Mouse (Mus musculus) kidney, postnatal 0 days (tissue): ENCODE results near the gene Obp1b. TPM values are rescaled to one million over a fixed set of nuclear protein-coding genes. Genes with fewer than 3 reads are reported as not detected.
"Not testable (repeated sequence)": the region's sequence is repeated elsewhere in the genome, so short reads cannot be mapped to it uniquely, and the experiment has no call there.

Source experiments
- ATAC-seq: fragments of 200-750 bp; cut with Nextera tagmentation; replicated peaks from 2 replicates; pipeline ENCODE4 v1.8.0; 2017; ENCODE audit warnings: low read depth, moderate number of reproducible peaks, moderate TSS enrichment, moderate library complexity; ENCODE audit not compliant: low FRiP score
- DNase-seq: peaks from one replicate; pipeline ENCODE4 v3.0.0-alpha.2; 2016; ENCODE audit warnings: low spot score
- H3K27ac ChIP-seq: fragments of 300-500 bp; sonication (generic); 2 replicates; pipeline ENCODE4 v1.5.1; 2014; ENCODE audit warnings: mild to moderate bottlenecking
- H3K27me3 ChIP-seq: fragments of 300-500 bp; sonication (generic); 2 replicates; pipeline ENCODE4 v1.6.1; 2014; ENCODE audit warnings: low read length, mixed read lengths; ENCODE audit not compliant: insufficient read depth
- H3K36me3 ChIP-seq: fragments of 300-500 bp; sonication (generic); 2 replicates; pipeline ENCODE4 v1.6.1; 2014; ENCODE audit warnings: low read length, mixed read lengths; ENCODE audit not compliant: insufficient read depth
- H3K4me1 ChIP-seq: fragments of 300-500 bp; sonication (generic); replicated peaks from 2 replicates; pipeline ENCODE4 v1.6.1; 2014; ENCODE audit warnings: antibody characterized with exemption, low read length, mixed read lengths; ENCODE audit not compliant: insufficient read depth
- H3K4me2 ChIP-seq: fragments of 300-500 bp; sonication (generic); 2 replicates; pipeline ENCODE4 v1.6.1; 2014; ENCODE audit warnings: mild to moderate bottlenecking, low read length, moderate library complexity, mixed read lengths
- H3K4me3 ChIP-seq: fragments of 300-500 bp; sonication (generic); replicated peaks from 2 replicates; pipeline ENCODE4 v1.5.1; 2014; ENCODE audit warnings: low read depth, low read length
- H3K9ac ChIP-seq: fragments of 300-500 bp; sonication (generic); 2 replicates; pipeline ENCODE4 v1.6.1; 2014; ENCODE audit warnings: low read depth, low read length
- H3K9me3 ChIP-seq: fragments of 300-500 bp; sonication (generic); replicated peaks from 2 replicates; pipeline ENCODE4 v1.6.1; 2016; ENCODE audit warnings: low read length, inconsistent platforms, mixed read lengths
- CTCF ChIP-seq: IDR thresholded peaks from 2 replicates; pipeline ENCODE4 v1.5.1; 2016; ENCODE audit warnings: antibody characterized with exemption, low read depth, mild to moderate bottlenecking, moderate library complexity
- WGBS: fragments of 180-500 bp; shearing (Covaris S2); extraction: QIAGEN DNeasy Blood & Tissue Kit; methylation state at CpG from one replicate; pipeline ENCODE4 v1.1.7; 2014; 5-methylcytosine and 5-hydroxymethylcytosine counted together
- polyA plus RNA-seq: library from polyadenylated mRNA; unstranded; fragments of >200 nt; fragmentation: Nextera tagmentation; extraction: Ambion mirVana; gene quantifications from 2 replicates; pipeline ENCODE4 v1.2.1, GENCODE M21; 2015

Obp1b gene
- polyA plus RNA-seq, result not detected in 2 replicates

DNA sequence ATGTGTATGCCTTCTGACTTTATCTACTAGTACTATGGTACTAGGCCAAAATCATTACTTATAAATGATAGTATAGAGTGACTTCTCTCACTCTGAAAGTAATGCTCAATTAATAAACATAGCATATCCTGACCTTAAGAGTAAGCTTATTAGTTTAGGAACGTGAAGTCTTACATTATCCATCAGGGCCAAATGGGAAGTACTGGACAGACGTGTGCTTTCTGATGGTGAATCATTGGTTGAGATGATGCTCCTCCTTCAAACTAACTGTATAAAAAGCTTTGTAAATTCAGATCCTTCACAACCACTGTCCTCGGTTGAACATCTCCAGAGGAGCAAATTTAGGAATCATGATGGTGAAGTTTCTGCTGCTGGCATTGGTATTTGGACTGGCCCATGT is at the start of gene Obp1b:
TSS of gene Obp1b (plus strand) at position 301 of the 400 bp plus-strand sequence.
- H3K9ac ChIP-seq, H3K36me3 ChIP-seq, H3K4me3 ChIP-seq, H3K27ac ChIP-seq, ATAC-seq, H3K4me1 ChIP-seq, H3K9me3 ChIP-seq, H3K4me2 ChIP-seq, DNase-seq, H3K27me3 ChIP-seq: not testable (repeated sequence)
- no CpG with 5 or more reads among the region's 3 CpGs for WGBS

- not testable (repeated sequence) for H3K9ac ChIP-seq, H3K27me3 ChIP-seq, H3K4me2 ChIP-seq, H3K4me1 ChIP-seq, ATAC-seq, H3K9me3 ChIP-seq, H3K27ac ChIP-seq, DNase-seq, H3K36me3 ChIP-seq, H3K4me3 ChIP-seq
- 61% methylated on average over 1 of the region's 1 CpGs for WGBS
Measured at GRCm38 (mm10) chrX:78202220-78202619, 15.6 kb downstream of the Obp1b start.

DNA sequence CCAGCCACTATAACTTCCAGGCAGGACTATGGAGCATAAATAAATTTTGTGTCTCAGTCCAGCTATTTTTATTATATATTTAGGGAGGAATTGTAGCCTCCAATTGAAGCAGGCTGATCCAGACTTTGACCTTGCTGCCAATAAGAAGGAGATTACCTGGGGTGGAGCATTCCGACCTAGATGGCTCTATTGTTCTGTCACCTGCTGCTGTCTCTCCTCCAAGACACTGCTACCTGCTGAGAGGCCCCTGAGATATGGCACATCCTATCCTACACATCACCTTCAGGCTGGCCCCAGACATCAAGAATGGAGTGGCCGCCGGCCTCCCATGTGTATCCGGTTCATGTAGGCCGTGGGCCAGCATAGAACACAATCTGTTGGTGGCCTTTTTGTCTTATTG is 16.3 kb downstream of the Obp1b start:
- ATAC-seq (no peak), DNase-seq (no peak)
- H3K4me2 ChIP-seq, result no peak overlapping the region
- no peaks in the 10 kb centered on the region for H3K36me3 ChIP-seq
- no peaks in the 10 kb centered on the region for H3K9me3 ChIP-seq
- 87% methylated on average over 5 of the region's 5 CpGs for whole genome bisulfite sequencing
- H3K27ac ChIP-seq, result no peak overlapping the region
- no peaks in the 10 kb centered on the region for H3K27me3 ChIP-seq
- no peak for TF ChIP-seq CTCF
- no peaks in the 10 kb centered on the region for H3K4me1 ChIP-seq
- no peak overlapping the region for H3K4me3 ChIP-seq
- no peak overlapping the region for H3K9ac ChIP-seq

Other genes with a start within 250 kb of the Obp1b start
- not detected in 2 replicates for gene Obp1a, start 95.4 kb upstream of the Obp1b start, polyA plus RNA-seq
- not detected in 2 replicates for gene Gm5938, start 61.3 kb upstream of the Obp1b start, polyA plus RNA-seq
- gene Gm14743, start 59.1 kb downstream of the Obp1b start, polyA plus RNA-seq, result not detected in 2 replicates
- not detected in 2 replicates for gene 4930480E11Rik, start 182.9 kb downstream of the Obp1b start, polyA plus RNA-seq